Mouse (Mus musculus) heart, adult 2 months (tissue): ENCODE data around the gene Olfr1330. TPM values are rescaled to one million over a fixed set of nuclear protein-coding genes. Genes with fewer than 3 reads are reported as not detected.
"Not testable (repeated sequence)": the region's sequence is repeated elsewhere in the genome, so short reads cannot be mapped to it uniquely, and the experiment has no call there.

Experiments used
- DNase-seq, 2 experiments: peaks; one replicate each; pipeline ENCODE4 v3.0.0; 2021
- H3K27ac ChIP-seq: fragments of 200-600 bp; 2 replicates; pipeline ENCODE4 v1.8.1; 2022
- H3K27me3 ChIP-seq: fragments of 200-500 bp; 2 replicates; pipeline ENCODE4 v1.6.1; 2012; ENCODE audit warnings: mild to moderate bottlenecking, low read length, inconsistent platforms, mixed read lengths; ENCODE audit not compliant: control insufficient read depth, insufficient read depth
- H3K36me3 ChIP-seq: fragments of 200-500 bp; 2 replicates; pipeline ENCODE4 v1.6.1; 2012; ENCODE audit warnings: low read length, inconsistent platforms; ENCODE audit not compliant: control insufficient read depth, insufficient read depth
- H3K4me1 ChIP-seq: fragments of 200-500 bp; 2 replicates; pipeline ENCODE4 v1.6.1; 2011; ENCODE audit warnings: low read length; ENCODE audit not compliant: control insufficient read depth, insufficient read depth
- H3K4me3 ChIP-seq: fragments of 200-600 bp; 2 replicates; pipeline ENCODE4 v1.8.1; 2022
- H3K79me2 ChIP-seq: fragments of 200-500 bp; replicated peaks from 2 replicates; pipeline ENCODE4 v1.6.1; 2012; ENCODE audit warnings: mild to moderate bottlenecking, inconsistent platforms, low read length, moderate library complexity, mixed read lengths; ENCODE audit not compliant: control insufficient read depth, insufficient read depth
- H3K9ac ChIP-seq: fragments of 200-500 bp; 2 replicates; pipeline ENCODE4 v1.6.1; 2012; ENCODE audit warnings: low read depth, mild to moderate bottlenecking, control low read depth, inconsistent platforms, low read length, mixed read lengths
- CTCF ChIP-seq: fragments of 200-600 bp; IDR thresholded peaks from 2 replicates; pipeline ENCODE4 v1.8.1; 2022; ENCODE audit warnings: antibody characterized with exemption, mild to moderate bottlenecking, moderate library complexity
- EP300 ChIP-seq: fragments of 200-500 bp; IDR thresholded peaks from 2 replicates; pipeline ENCODE4 v1.6.1; 2011; ENCODE audit warnings: low read depth, low read length, control low read depth; ENCODE audit not compliant: insufficient read depth
- POLR2A ChIP-seq: fragments of 200-500 bp; IDR thresholded peaks from 2 replicates; pipeline ENCODE4 v1.6.1; 2011; ENCODE audit warnings: mild to moderate bottlenecking, low read depth, low read length, control low read depth; ENCODE audit not compliant: insufficient read depth
- WGBS: fragments of 180-500 bp; shearing (Covaris S2); methylation state at CpG from one replicate; pipeline ENCODE4 v1.1.7; 2018; 5-methylcytosine and 5-hydroxymethylcytosine counted together
- intact Hi-C: fragments of 180-260 bp; cut with DNase I; formaldehyde crosslinking; loops from one replicate; pipeline ENCODE4 v1.15.1; 2025
- long read RNA-seq: library from polyadenylated mRNA; stranded (forward); transcript quantifications from one replicate; pipeline ENCODE4 v2.0.0, GENCODE M21; 2021
- polyA plus RNA-seq: library from polyadenylated mRNA; depleted of rRNA; stranded (reverse); fragments of >200 nt; gene quantifications from 2 replicates; pipeline ENCODE4 v1.2.3, GENCODE M21; 2012; rRNA removed
- total RNA-seq, 2 experiments: library from RNA; stranded (reverse); gene quantifications; 2 replicates each; pipeline ENCODE4 v1.2.3; 2021

Gene Olfr1330
- not detected for total RNA-seq
- not detected in 2 replicates for polyA plus RNA-seq
- long read RNA-seq, result 0 reads

GRCm38 (mm10) chr4:118888297-118888696, at the start of gene Olfr1330:
Olfr1330 (plus strand) TSS chr4:118888597.
- no peak within 1 kb of the TSS for H3K4me3 ChIP-seq
- no peak for DNase-seq
- WGBS, result 77% methylated on average over 1 of the region's 1 CpGs
- H3K4me1 ChIP-seq, result no peaks in the 10 kb centered on the region
- no peaks in the 10 kb centered on the region for H3K79me2 ChIP-seq
- H3K27me3 ChIP-seq, result no peaks in the 10 kb centered on the region
- TF ChIP-seq POLR2A (no peak), CTCF (no peak), EP300 (no peak)
- H3K9ac ChIP-seq, result no peak within 1 kb of the TSS
- intact Hi-C loops, result no loop called here
- H3K36me3 ChIP-seq, result no peaks in the 10 kb centered on the region
- H3K27ac ChIP-seq, result no peak within 1 kb of the TSS

GRCm38 (mm10) chr4:118861791-118862190, 26.6 kb upstream of the Olfr1330 start:
- no peaks in the 10 kb centered on the region for H3K27me3 ChIP-seq
- no peak overlapping the region for H3K9ac ChIP-seq
- H3K4me1 ChIP-seq, result no peaks in the 10 kb centered on the region
- H3K27ac ChIP-seq, result no peak overlapping the region
- DNase-seq, result peak in 1 of 2 experiments; percentile 15
- no peaks in the 10 kb centered on the region for H3K36me3 ChIP-seq
- H3K79me2 ChIP-seq, result no peaks in the 10 kb centered on the region
- WGBS, result 57% methylated on average over 1 of the region's 1 CpGs
- no peak overlapping the region for H3K4me3 ChIP-seq
- no peak for TF ChIP-seq CTCF
- no peak for TF ChIP-seq POLR2A
- TF ChIP-seq EP300, result no peak
- intact Hi-C loops, result loop anchor here (5.0 kb wide), 1 partner anchor 69 kb away; no protein-coding TSS in a partner anchor

- intact Hi-C loops, result loop anchor here (5.0 kb wide), 1 partner anchor 70 kb away; no protein-coding TSS in a partner anchor
- TF ChIP-seq EP300 (no peak), POLR2A (no peak), CTCF (no peak)
- H3K79me2 ChIP-seq, result no peaks in the 10 kb centered on the region
- H3K27me3 ChIP-seq, result no peaks in the 10 kb centered on the region
- no peaks in the 10 kb centered on the region for H3K36me3 ChIP-seq
- 38% methylated on average over 4 of the region's 4 CpGs for WGBS
- H3K4me3 ChIP-seq, result no peak overlapping the region
- H3K27ac ChIP-seq, result no peak overlapping the region
- DNase-seq, result peak; percentile 19
- H3K4me1 ChIP-seq, result peaks cover under 1% of the 10 kb centered on the region; the same call in 1 of the 2 replicates
- no peak overlapping the region for H3K9ac ChIP-seq
Observed at GRCm38 (mm10) chr4:118862704-118863103, 25.7 kb upstream of the Olfr1330 start.

- WGBS, result 100% methylated on average over 1 of the region's 1 CpGs
- Histone ChIP-seq H3K4me1 (peaks cover 3% of the 10 kb centered on the region; the same call in 1 of the 2 replicates), H3K79me2 (no peaks in the 10 kb centered on the region), H3K9ac (no peak within 1 kb of the TSS), H3K4me3 (no peak within 1 kb of the TSS), H3K27ac (no peak within 1 kb of the TSS), H3K36me3 (no peaks in the 10 kb centered on the region), H3K27me3 (no peaks in the 10 kb centered on the region)
- intact Hi-C loops, result loop anchor here (5.0 kb wide), 1 partner anchor 72 kb away; no protein-coding TSS in a partner anchor
- DNase-seq, result no peak
- TF ChIP-seq CTCF (no peak), EP300 (no peak), POLR2A (no peak)
Observed at GRCm38 (mm10) chr4:118864349-118864748, 24.0 kb upstream of the Olfr1330 start, which contains the start of gene Olfr1331. Olfr1331 (plus strand) TSS chr4:118864649.

- Histone ChIP-seq H3K4me3 (no peak overlapping the region), H3K27me3 (no peaks in the 10 kb centered on the region), H3K79me2 (no peaks in the 10 kb centered on the region), H3K27ac (no peak overlapping the region), H3K4me1 (peaks cover 3% of the 10 kb centered on the region; the same call in 1 of the 2 replicates), H3K9ac (no peak overlapping the region), H3K36me3 (no peaks in the 10 kb centered on the region)
- peak in 1 of 2 experiments; percentile 18 for DNase-seq
- intact Hi-C loops, result no loop called here
- TF ChIP-seq EP300, result no peak
Observed at GRCm38 (mm10) chr4:118867566-118867965, 20.8 kb upstream of the Olfr1330 start.

GRCm38 (mm10) chr4:118901981-118902380, 13.6 kb downstream of the Olfr1330 start:
- WGBS, result 59% methylated on average over 2 of the region's 2 CpGs
- Histone ChIP-seq H3K9ac (no peak overlapping the region), H3K27ac (no peak overlapping the region), H3K36me3 (no peaks in the 10 kb centered on the region), H3K79me2 (no peaks in the 10 kb centered on the region), H3K4me3 (no peak overlapping the region), H3K27me3 (no peaks in the 10 kb centered on the region), H3K4me1 (no peaks in the 10 kb centered on the region)
- intact Hi-C loops, result no loop called here
- no peak for DNase-seq
- no peak for TF ChIP-seq CTCF
- TF ChIP-seq EP300, result no peak
- TF ChIP-seq POLR2A, result no peak

GRCm38 (mm10) chr4:118917365-118917764, 29.0 kb downstream of the Olfr1330 start, which contains the start of gene Olfr1329:
Olfr1329 (minus strand) TSS chr4:118917465.
- H3K27me3 ChIP-seq, H3K36me3 ChIP-seq, DNase-seq, H3K27ac ChIP-seq, H3K4me1 ChIP-seq, H3K4me3 ChIP-seq, intact Hi-C loops, H3K9ac ChIP-seq, H3K79me2 ChIP-seq: not testable (repeated sequence)
- WGBS, result 48% methylated on average over 2 of the region's 2 CpGs

GRCm38 (mm10) chr4:118931326-118931725, 42.9 kb downstream of the Olfr1330 start:
- H3K79me2 ChIP-seq, H3K27me3 ChIP-seq, H3K4me3 ChIP-seq, H3K27ac ChIP-seq, H3K9ac ChIP-seq, intact Hi-C loops, H3K36me3 ChIP-seq, DNase-seq, H3K4me1 ChIP-seq: not testable (repeated sequence)
- WGBS, result 73% methylated on average over 3 of the region's 3 CpGs
